Mouse (Mus musculus) layer of hippocampus, adult 18-20 months (tissue): Measurements from ENCODE around the gene Cenpn. TPM values are rescaled to one million over a fixed set of nuclear protein-coding genes. Genes with fewer than 3 reads are reported as not detected.

Experiments
- total RNA-seq, 2 experiments: library from RNA; stranded (reverse); gene quantifications; 2 replicates each; pipeline ENCODE4 v1.2.3; 2021

Gene Cenpn
- total RNA-seq, 2 experiments from 2014 or later = 0.81 to 1.2 TPM

Other genes starting within 250 kb of the Cenpn start
- gene Cdyl2, start 188.7 kb upstream of the Cenpn start, total RNA-seq = 10 to 100 TPM in 1 of 2 experiments, 1 to 10 TPM in 1; 9.5 to 10.6 TPM
- 10 to 100 TPM; 11.6 to 14.7 TPM for gene Cmc2, start 275 bp upstream of the Cenpn start, total RNA-seq
- 10 to 100 TPM; 43.9 to 47.8 TPM for gene Atmin, start 21.7 kb downstream of the Cenpn start, total RNA-seq
- gene 1700030J22Rik, start 57.2 kb downstream of the Cenpn start, total RNA-seq = 10 to 100 TPM in 1 of 2 experiments, 1 to 10 TPM in 1; 9.1 to 10.4 TPM
- 10 to 100 TPM; 43.9 to 50.1 TPM for gene Gcsh, start 71.8 kb downstream of the Cenpn start, total RNA-seq
- under 1 TPM; 0.08 to 0.12 TPM for gene Pkd1l2, start 160.7 kb downstream of the Cenpn start, total RNA-seq
- gene Bco1, start 174.1 kb downstream of the Cenpn start, total RNA-seq = not detected
- 10 to 100 TPM; 18.5 to 19.4 TPM for gene Gan, start 236.4 kb downstream of the Cenpn start, total RNA-seq